Mouse (Mus musculus): ENCODE measurements around the gene Slc18a2. TPM values are rescaled to one million over a fixed set of nuclear protein-coding genes. Genes with fewer than 3 reads are reported as not detected.
A peak's percentile ranks its signal among the peaks of the same experiment; 100 is the strongest.

The Slc18a2 gene
- polyA plus RNA-seq, 1 experiment from 2014 or later, result 28.6 TPM

DNA sequence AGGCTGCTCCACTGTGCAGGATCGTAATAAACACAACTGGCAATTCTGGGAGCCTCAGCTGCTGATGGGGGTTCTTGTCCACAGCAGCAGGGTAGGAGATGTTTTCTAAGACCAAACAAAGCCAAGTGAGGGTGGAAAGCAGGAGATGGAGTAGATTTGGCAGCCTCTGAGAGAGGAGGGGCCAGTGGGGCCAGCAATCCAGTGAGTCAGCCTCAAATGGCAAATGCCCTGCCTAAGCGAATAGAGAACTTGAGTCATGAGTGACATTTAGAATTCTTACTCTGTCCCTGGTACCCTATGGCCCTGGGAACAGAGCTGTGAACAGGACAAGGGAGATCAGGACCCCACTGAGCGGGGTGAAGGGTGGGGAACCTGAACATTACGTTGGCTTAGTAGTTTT, 12.6 kb upstream of the Slc18a2 start:
- H3K4me3 ChIP-seq, result no peak overlapping the region
- H3K27ac ChIP-seq, result no peak overlapping the region
- H3K4me2 ChIP-seq, result no peak overlapping the region
- no peaks in the 10 kb centered on the region for H3K9me3 ChIP-seq (replicated peaks)
- no peaks in the 10 kb centered on the region for H3K36me3 ChIP-seq (ENCODE audit: poor library complexity, severe bottlenecking)
- ATAC-seq, result no peak
- no peaks in the 10 kb centered on the region for H3K27me3 ChIP-seq
- 0 out of 2 replicates have a peak, but pooled peaks cover 3% of the 10 kb centered on the region for H3K4me1 ChIP-seq
- WGBS, result 82% methylated on average over 4 of the region's 4 CpGs
- H3K9ac ChIP-seq, result no peak overlapping the region

DNA sequence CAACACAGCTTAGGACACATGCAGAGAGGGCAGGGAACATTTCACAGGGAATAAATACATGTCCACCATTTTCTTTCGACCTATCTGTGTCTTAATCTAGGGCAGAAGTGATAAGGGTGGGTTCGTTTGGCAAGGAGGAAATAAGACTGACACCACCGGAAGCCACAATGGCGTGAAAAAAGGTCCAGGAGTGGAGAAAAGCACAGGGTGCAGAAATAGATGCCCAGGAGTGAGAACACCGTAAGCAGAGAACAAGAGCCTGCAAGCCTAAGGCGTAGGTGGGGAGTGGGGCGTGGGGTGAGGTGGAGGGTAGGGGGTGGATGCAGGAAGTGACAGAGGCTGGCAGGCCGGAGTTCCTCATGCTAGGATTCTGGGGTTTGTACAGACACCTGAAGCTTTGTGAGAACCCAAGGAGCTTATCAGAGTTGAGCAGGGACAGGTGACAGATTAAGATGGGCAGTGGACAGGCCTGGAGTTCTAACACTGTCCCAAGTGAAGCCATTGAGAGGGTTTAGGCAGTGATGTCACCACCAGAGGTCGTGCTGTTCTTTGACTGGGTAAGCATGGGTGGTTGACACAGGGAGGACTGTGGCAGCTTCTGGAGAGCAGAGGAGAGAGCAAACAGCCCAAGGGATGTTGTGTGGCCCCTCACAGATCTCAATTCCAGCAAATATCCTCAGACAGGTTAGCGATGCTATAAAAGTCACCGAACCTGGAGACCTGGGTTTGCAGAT, 12.0 kb upstream of the Slc18a2 start:
- Histone ChIP-seq H3K9me3 (replicated peaks) (no peaks in the 10 kb centered on the region), H3K9ac (no peak overlapping the region), H3K27ac (no peak overlapping the region), H3K36me3 (ENCODE audit: poor library complexity, severe bottlenecking) (no peaks in the 10 kb centered on the region), H3K27me3 (no peaks in the 10 kb centered on the region), H3K4me3 (no peak overlapping the region), H3K4me1 (0 out of 2 replicates have a peak, but pooled peaks cover 3% of the 10 kb centered on the region), H3K4me2 (no peak overlapping the region)
- WGBS, result 78% methylated on average over 11 of the region's 11 CpGs
- ATAC-seq, result no peak

DNA sequence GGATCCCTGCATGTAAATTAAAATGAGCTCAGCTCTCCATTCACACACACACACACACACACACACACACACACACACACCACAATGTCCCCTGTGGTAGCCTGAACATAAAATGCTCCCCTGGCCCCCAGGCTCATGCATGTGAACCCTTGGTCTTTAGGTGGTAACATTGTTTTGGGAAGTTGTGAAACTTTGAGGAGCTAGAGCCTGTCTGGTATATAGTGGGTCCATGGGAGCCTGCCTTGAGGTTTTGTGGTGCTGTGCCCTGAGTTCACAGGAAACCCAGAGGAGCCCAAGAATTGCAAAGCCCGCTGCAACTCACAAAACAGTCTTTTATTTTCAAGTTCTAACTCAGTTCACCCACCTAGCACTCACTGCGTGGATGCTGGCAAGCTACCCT, 8.0 kb upstream of the Slc18a2 start:
- H3K27ac ChIP-seq, result no peak overlapping the region
- no peaks in the 10 kb centered on the region for H3K36me3 ChIP-seq (ENCODE audit: poor library complexity, severe bottlenecking)
- H3K9me3 ChIP-seq (replicated peaks), result peaks cover 7% of the 10 kb centered on the region; the same call in 1 of the 2 replicates
- H3K4me1 ChIP-seq, result no peaks in the 10 kb centered on the region
- ATAC-seq, result no peak
- no peaks in the 10 kb centered on the region for H3K27me3 ChIP-seq
- 63% methylated on average over 2 of the region's 2 CpGs for WGBS
- H3K9ac ChIP-seq, result no peak overlapping the region
- H3K4me3 ChIP-seq, result no peak overlapping the region
- H3K4me2 ChIP-seq, result no peak overlapping the region

DNA sequence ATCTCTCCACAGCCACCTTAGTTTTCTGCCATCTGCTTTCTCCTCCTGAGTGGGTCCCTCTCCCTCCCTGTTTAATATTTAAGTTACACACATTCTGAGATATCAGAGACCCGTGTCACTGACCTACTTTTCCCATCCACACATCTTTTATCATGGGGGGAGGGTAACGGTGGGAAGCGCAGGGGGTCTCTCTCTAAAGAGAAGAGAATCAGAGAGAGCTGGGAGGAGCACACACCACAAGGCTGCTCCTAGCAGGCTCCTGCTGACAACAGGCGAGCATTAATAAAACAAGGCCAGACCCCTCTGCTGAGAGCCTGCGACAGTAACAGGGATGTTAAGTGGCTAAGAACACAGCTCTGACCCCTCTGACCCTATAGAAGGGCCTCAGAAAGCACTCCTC, 1.1 kb upstream of the Slc18a2 start:
- Histone ChIP-seq H3K27ac (no peak overlapping the region), H3K4me1 (peaks cover 25% of the 10 kb centered on the region), H3K36me3 (ENCODE audit: poor library complexity, severe bottlenecking) (no peaks in the 10 kb centered on the region), H3K4me3 (no peak overlapping the region), H3K9ac (no peak overlapping the region), H3K4me2 (no peak overlapping the region), H3K27me3 (peaks cover 31% of the 10 kb centered on the region), H3K9me3 (replicated peaks) (peaks cover 7% of the 10 kb centered on the region; the same call in 1 of the 2 replicates)
- 38% methylated on average over 5 of the region's 5 CpGs for WGBS
- ATAC-seq, result peak; percentile 48; the same call in 1 of the 2 replicates

DNA sequence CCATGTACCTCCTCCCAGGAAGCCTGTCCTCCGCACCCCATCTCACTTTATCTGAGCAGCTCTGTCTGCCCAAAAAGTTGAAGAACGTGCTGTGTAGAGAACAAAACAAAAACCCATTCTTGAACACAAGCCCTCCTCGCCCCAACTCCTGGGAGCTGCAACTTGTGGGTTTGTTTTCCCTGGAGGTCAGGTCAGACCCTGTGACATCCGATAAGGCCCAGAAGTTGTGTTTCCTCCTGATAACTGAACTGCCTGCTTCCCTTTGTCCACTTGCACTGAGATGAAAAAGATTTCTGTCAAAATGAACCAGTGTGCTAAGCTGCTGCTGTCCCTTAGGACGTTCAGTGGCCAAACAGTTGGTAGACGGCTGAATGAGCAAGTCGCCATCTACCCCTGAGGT, 908 bp downstream of the Slc18a2 start:
- Histone ChIP-seq H3K27ac (0 out of 2 replicates have a peak overlapping the region, but pooled peaks have one; percentile 8), H3K27me3 (peaks cover 31% of the 10 kb centered on the region), H3K9ac (peak overlapping the region; percentile 74), H3K9me3 (replicated peaks) (peaks cover 7% of the 10 kb centered on the region; the same call in 1 of the 2 replicates), H3K4me3 (peak overlapping the region; percentile 51), H3K36me3 (ENCODE audit: poor library complexity, severe bottlenecking) (no peaks in the 10 kb centered on the region), H3K4me2 (peak overlapping the region; percentile 77), H3K4me1 (peaks cover 45% of the 10 kb centered on the region)
- ATAC-seq, result no peak
- WGBS, result 55% methylated on average over 7 of the region's 7 CpGs

DNA sequence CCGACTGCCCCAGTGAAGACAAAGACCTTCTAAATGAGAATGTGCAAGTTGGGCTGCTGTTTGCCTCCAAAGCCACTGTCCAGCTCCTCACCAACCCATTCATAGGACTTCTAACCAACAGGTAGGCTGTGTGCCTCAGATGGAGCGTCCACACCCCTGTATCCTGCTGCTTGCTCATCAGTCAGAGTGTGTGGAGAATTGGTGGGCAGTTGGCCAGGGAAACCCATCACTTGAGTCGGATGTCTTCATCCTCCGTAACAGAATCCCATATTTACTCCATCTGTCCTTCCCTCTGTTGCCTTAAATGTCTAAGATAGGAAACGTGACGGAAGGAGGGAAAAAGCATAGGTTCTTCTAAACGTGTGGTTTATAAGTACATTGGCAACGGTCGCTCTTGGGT, 2.5 kb downstream of the Slc18a2 start:
- Histone ChIP-seq H3K36me3 (ENCODE audit: poor library complexity, severe bottlenecking) (no peaks in the 10 kb centered on the region), H3K9ac (no peak overlapping the region), H3K9me3 (replicated peaks) (no peaks in the 10 kb centered on the region), H3K27me3 (peaks cover 31% of the 10 kb centered on the region), H3K4me1 (peaks cover 60% of the 10 kb centered on the region), H3K4me2 (peak overlapping the region; percentile 77; the same call in 1 of the 2 replicates), H3K27ac (no peak overlapping the region), H3K4me3 (no peak overlapping the region)
- 88% methylated on average over 9 of the region's 9 CpGs for WGBS
- no peak for ATAC-seq

DNA sequence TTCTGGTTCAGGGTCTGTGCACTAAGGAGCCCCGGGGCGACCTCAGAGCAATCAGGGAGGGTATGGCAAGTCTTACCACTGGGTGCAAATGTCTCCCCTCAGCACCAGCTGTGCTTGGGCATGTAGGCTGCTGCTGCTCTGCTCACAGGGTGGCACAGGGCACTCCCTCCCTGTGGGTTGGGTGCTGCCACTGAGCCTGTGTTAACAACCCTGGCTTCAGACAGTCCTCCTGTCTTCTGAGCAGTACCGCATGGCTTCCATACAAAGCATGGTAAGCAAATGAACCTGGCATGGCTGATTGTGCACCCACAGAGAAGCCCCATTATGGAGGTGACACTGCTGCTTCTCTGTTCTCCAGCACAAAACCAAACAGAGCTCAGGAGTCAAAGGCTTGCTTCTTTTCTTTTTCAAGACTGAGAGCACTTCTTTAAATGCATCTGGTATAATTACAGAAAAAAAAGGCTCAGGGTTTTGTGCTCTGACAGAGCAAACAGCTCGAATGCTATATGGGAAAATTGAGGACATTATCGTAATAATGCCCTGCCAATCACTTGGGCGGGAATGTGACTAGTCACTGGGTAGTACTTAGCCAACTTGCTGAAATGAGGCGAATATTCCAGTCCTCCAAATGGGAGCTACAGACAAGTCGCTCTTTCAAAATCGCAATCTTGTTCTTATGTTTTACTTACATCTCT, 4.3 kb downstream of the Slc18a2 start:
- peak overlapping the region; percentile 77 for H3K4me2 ChIP-seq
- no peaks in the 10 kb centered on the region for H3K36me3 ChIP-seq (ENCODE audit: poor library complexity, severe bottlenecking)
- ATAC-seq, result peak; percentile 71
- peak overlapping the region; percentile 88 for H3K27ac ChIP-seq
- peak overlapping the region; percentile 19; the same call in 1 of the 2 replicates for H3K9ac ChIP-seq
- H3K4me3 ChIP-seq, result no peak overlapping the region
- WGBS, result 43% methylated on average over 9 of the region's 9 CpGs
- H3K27me3 ChIP-seq, result peaks cover 23% of the 10 kb centered on the region; the same call in 1 of the 2 replicates
- H3K9me3 ChIP-seq (replicated peaks), result no peaks in the 10 kb centered on the region
- peaks cover 60% of the 10 kb centered on the region for H3K4me1 ChIP-seq

DNA sequence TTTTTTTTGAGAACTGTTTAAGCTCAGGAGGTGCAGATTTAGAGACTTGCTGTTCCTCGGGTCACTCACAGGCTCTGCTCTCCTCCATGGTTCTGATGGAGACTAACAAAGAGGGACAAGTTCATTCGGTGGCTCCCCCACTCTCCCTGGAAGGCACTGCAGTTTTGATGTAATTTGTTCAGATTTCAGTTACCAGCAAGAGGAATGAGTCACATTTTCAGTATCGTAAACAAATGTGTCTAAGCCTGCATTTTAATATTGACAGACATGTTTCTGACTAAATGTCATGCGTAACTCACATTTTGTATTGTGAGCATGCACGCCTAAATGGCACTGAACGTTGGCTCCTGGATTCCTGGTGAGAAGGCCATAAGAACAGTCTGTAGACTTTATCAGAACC, 5.2 kb downstream of the Slc18a2 start:
- WGBS, result 50% methylated on average over 6 of the region's 6 CpGs

DNA sequence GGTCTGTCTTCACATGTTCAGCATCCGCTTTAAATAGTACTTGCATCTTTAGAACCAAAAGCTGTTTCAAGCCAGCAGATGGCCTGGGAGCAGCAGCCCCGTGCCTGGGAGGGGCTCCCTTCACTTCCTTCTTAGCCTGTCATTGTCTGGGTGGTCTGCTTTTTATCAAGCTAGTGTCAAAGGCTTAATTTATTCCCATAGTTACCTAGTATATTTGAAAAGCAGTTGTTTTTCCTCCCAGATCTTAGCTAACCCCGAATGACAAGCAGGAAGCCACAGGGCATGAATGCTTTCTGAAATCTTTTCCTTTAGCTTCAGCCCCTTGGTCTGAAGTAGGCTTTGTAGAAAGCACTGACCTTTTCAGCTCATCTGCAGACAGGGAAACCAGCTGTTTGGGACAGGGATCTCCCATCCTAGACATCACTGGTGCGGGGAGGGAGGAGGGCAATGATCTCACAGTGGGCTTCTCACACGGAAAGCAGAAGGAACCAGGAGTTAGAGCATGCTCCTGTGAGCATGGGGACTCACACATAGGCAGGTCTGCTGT, 6.8 kb downstream of the Slc18a2 start:
- peaks cover 7% of the 10 kb centered on the region; the same call in 1 of the 2 replicates for H3K27me3 ChIP-seq
- 16% methylated on average over 5 of the region's 5 CpGs for WGBS
- H3K4me1 ChIP-seq, result peaks cover 45% of the 10 kb centered on the region
- peak overlapping the region; percentile 35; the same call in 1 of the 2 replicates for H3K9ac ChIP-seq
- H3K36me3 ChIP-seq (ENCODE audit: poor library complexity, severe bottlenecking), result no peaks in the 10 kb centered on the region
- peak; percentile 28; the same call in 1 of the 2 replicates for ATAC-seq
- H3K4me2 ChIP-seq, result peak overlapping the region; percentile 31
- no peak overlapping the region for H3K4me3 ChIP-seq
- H3K27ac ChIP-seq, result peak overlapping the region; percentile 88
- H3K9me3 ChIP-seq (replicated peaks), result no peaks in the 10 kb centered on the region

More for the DNA sequence above, 5.2 kb downstream of the Slc18a2 start:
- H3K36me3 ChIP-seq (ENCODE audit: poor library complexity, severe bottlenecking), result no peaks in the 10 kb centered on the region
- H3K27me3 ChIP-seq, result peaks cover 19% of the 10 kb centered on the region; the same call in 1 of the 2 replicates
- no peak overlapping the region; the same call in 1 of the 2 replicates for H3K9ac ChIP-seq
- H3K4me2 ChIP-seq, result peak overlapping the region; percentile 20; the same call in 1 of the 2 replicates
- H3K4me1 ChIP-seq, result peaks cover 53% of the 10 kb centered on the region
- no peaks in the 10 kb centered on the region for H3K9me3 ChIP-seq (replicated peaks)
- no peak overlapping the region for H3K4me3 ChIP-seq
- ATAC-seq, result no peak
- peak overlapping the region; percentile 88 for H3K27ac ChIP-seq

DNA sequence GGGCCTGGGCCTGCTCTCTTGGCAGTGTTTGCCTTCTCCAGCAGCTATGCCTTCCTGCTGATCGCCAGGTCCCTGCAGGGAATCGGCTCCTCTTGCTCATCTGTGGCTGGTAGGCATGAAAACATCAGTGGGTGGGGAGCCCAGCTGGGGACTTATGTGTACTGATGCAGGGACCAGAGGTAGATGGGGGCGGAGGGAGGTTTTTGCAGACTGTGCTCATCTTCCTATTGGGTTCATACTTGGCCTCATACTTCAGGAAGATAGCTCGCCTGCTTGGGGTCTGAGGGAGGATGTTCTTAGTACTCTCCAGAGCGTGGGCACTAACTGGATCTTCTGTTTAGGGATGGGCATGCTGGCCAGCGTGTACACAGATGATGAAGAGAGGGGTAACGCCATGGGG, 12.5 kb downstream of the Slc18a2 start:
- Histone ChIP-seq H3K4me1 (no peaks in the 10 kb centered on the region; the same call in 1 of the 2 replicates), H3K27me3 (no peaks in the 10 kb centered on the region), H3K9me3 (replicated peaks) (no peaks in the 10 kb centered on the region), H3K9ac (0 out of 2 replicates have a peak overlapping the region, but pooled peaks have one; percentile 1), H3K27ac (no peak overlapping the region), H3K36me3 (ENCODE audit: poor library complexity, severe bottlenecking) (no peaks in the 10 kb centered on the region; the same call in 1 of the 2 replicates), H3K4me2 (no peak overlapping the region), H3K4me3 (no peak overlapping the region)
- no peak for ATAC-seq
- 92% methylated on average over 7 of the region's 7 CpGs for WGBS

DNA sequence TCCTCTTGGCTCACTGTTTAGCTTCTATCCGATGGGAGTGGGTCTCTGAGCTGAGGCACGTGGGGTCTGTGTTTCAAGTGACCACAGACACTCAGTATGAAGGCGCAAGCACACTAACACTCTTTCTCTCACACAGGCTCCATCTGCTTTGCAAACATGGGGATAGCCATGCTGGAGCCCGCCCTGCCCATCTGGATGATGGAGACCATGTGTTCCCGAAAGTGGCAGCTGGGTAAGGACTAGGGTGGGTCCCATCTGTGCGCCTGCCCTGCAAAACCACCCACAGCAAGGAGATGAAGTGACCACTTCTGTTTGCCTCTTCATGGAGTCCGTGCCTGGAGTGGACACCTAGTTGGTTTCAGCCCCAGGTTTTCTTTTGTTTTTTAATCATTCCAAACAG, 15.7 kb downstream of the Slc18a2 start:
- Histone ChIP-seq H3K36me3 (ENCODE audit: poor library complexity, severe bottlenecking) (peaks cover 9% of the 10 kb centered on the region), H3K4me1 (no peaks in the 10 kb centered on the region), H3K27me3 (no peaks in the 10 kb centered on the region), H3K9ac (no peak overlapping the region), H3K4me2 (no peak overlapping the region), H3K9me3 (replicated peaks) (no peaks in the 10 kb centered on the region), H3K4me3 (no peak overlapping the region), H3K27ac (no peak overlapping the region)
- 84% methylated on average over 7 of the region's 7 CpGs for WGBS
- no peak for ATAC-seq

DNA sequence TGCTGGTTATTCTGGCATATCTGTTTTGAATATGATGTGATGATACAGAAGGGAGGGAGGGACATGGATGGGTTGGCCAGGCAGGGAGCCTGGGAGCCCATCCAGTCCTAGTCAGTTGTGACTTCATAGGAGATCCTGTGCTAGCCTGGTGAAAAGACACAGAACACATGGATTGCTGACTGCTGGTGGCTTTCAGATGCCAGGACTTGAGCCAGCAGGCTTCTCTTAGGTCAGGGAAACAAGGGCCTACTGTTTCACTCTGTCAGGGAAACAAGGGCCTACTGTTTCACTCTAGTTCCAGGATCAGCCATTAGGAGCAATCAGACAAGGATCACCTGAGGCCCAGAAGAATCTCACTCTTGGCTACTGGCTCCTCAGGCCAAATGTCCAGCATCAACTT, 20.1 kb downstream of the Slc18a2 start:
- no peak overlapping the region for H3K4me3 ChIP-seq
- ATAC-seq, result no peak
- H3K9me3 ChIP-seq (replicated peaks), result no peaks in the 10 kb centered on the region
- no peak overlapping the region for H3K9ac ChIP-seq
- no peak overlapping the region for H3K27ac ChIP-seq
- no peaks in the 10 kb centered on the region for H3K27me3 ChIP-seq
- no peak overlapping the region for H3K4me2 ChIP-seq
- no peaks in the 10 kb centered on the region for H3K4me1 ChIP-seq
- H3K36me3 ChIP-seq (ENCODE audit: poor library complexity, severe bottlenecking), result peaks cover 14% of the 10 kb centered on the region
